Mouse (Mus musculus): ENCODE measurements around the gene Nr2f6. TPM values are rescaled to one million over a fixed set of nuclear protein-coding genes. Genes with fewer than 3 reads are reported as not detected.

The Nr2f6 gene
- 10.3 to 12.4 TPM (median 11.7 TPM) in 4 replicates for total RNA-seq (2023; ENCODE audit: inconsistent age)

GRCm38 (mm10) chr8:71381421-71381970 lies at the start of gene Nr2f6:
Nr2f6 (minus strand) TSS chr8:71381960.

GRCm38 (mm10) chr8:71405401-71406098 lies 23.8 kb upstream of the Nr2f6 start, which contains the start of gene Ankle1:
Ankle1 (plus strand) TSS chr8:71406010.

GRCm38 (mm10) chr8:71396639-71397305 lies 15.0 kb upstream of the Nr2f6 start, which contains the start of gene Babam1:
Babam1 (plus strand) TSS chr8:71396861.

GRCm38 (mm10) chr8:71395629-71396028 lies 13.9 kb upstream of the Nr2f6 start, which contains the start of gene Ushbp1:
Ushbp1 (minus strand) TSS chr8:71395802.

GRCm38 (mm10) chr8:71371236-71371848 lies 10.4 kb downstream of the Nr2f6 start, which contains the start of gene Ocel1:
Ocel1 (plus strand) TSS chr8:71371298.

GRCm38 (mm10) chr8:71366771-71367528 lies 14.8 kb downstream of the Nr2f6 start, which contains the start of gene Use1:
Use1 (plus strand) TSS chr8:71366848.

Other genes with a start within 250 kb of the Nr2f6 start
- 103 to 113 TPM (median 109 TPM) in 4 replicates for gene Myo9b, start 109.2 kb downstream of the Nr2f6 start, total RNA-seq (2023; ENCODE audit: inconsistent age)
- gene Haus8, start 109.0 kb downstream of the Nr2f6 start, total RNA-seq (2023; ENCODE audit: inconsistent age): 19.6 to 34.0 TPM (median 26.1 TPM) in 4 replicates
- gene Use1, start 15.1 kb downstream of the Nr2f6 start, total RNA-seq (2023; ENCODE audit: inconsistent age): 265 to 295 TPM (median 283 TPM) in 4 replicates
- 21.2 to 27.1 TPM (median 23.5 TPM) in 4 replicates for gene Ocel1, start 10.7 kb downstream of the Nr2f6 start, total RNA-seq (2023; ENCODE audit: inconsistent age)
- gene Ushbp1, start 13.8 kb upstream of the Nr2f6 start, total RNA-seq (2023; ENCODE audit: inconsistent age): not detected in 4 replicates
- gene Babam1, start 14.9 kb upstream of the Nr2f6 start, total RNA-seq (2023; ENCODE audit: inconsistent age): 93.2 to 107 TPM (median 93.8 TPM) in 4 replicates
- 0.51 to 1.4 TPM (median 0.61 TPM) in 4 replicates for gene Ankle1, start 24.1 kb upstream of the Nr2f6 start, total RNA-seq (2023; ENCODE audit: inconsistent age)
- 11.1 to 13.1 TPM (median 12.5 TPM) in 4 replicates for gene Abhd8, start 81.7 kb upstream of the Nr2f6 start, total RNA-seq (2023; ENCODE audit: inconsistent age)
- 34.7 to 38.7 TPM (median 35.8 TPM) in 4 replicates for gene Mrpl34, start 83.0 kb upstream of the Nr2f6 start, total RNA-seq (2023; ENCODE audit: inconsistent age)
- gene Dda1, start 87.2 kb upstream of the Nr2f6 start, total RNA-seq (2023; ENCODE audit: inconsistent age): 99.3 to 111 TPM (median 106 TPM) in 4 replicates
- gene Ano8, start 104.0 kb upstream of the Nr2f6 start, total RNA-seq (2023; ENCODE audit: inconsistent age): 12.1 to 14.8 TPM (median 13.7 TPM) in 4 replicates
- 17.1 to 21.2 TPM (median 18.4 TPM) in 4 replicates for gene Gtpbp3, start 106.1 kb upstream of the Nr2f6 start, total RNA-seq (2023; ENCODE audit: inconsistent age)
- 0.45 TPM in 1 of 4 replicates, not detected in the others for gene Plvap, start 129.8 kb upstream of the Nr2f6 start, total RNA-seq (2023; ENCODE audit: inconsistent age)
- not detected in 4 replicates for gene Ccdc194, start 143.8 kb upstream of the Nr2f6 start, total RNA-seq (2023; ENCODE audit: inconsistent age)
- 23.8 to 37.9 TPM (median 34.7 TPM) in 4 replicates for gene Bst2, start 155.5 kb upstream of the Nr2f6 start, total RNA-seq (2023; ENCODE audit: inconsistent age)
- gene Mvb12a, start 161.0 kb upstream of the Nr2f6 start, total RNA-seq (2023; ENCODE audit: inconsistent age): 36.5 to 54.6 TPM (median 44.8 TPM) in 4 replicates
- 0.33 TPM in 1 of 4 replicates, not detected in the others for gene Tmem221, start 176.9 kb upstream of the Nr2f6 start, total RNA-seq (2023; ENCODE audit: inconsistent age)
- not detected in 4 replicates for gene Nxnl1, start 184.6 kb upstream of the Nr2f6 start, total RNA-seq (2023; ENCODE audit: inconsistent age)
- 8.2 to 9.1 TPM (median 8.7 TPM) in 4 replicates for gene Slc27a1, start 186.9 kb upstream of the Nr2f6 start, total RNA-seq (2023; ENCODE audit: inconsistent age)
- gene Pgls, start 210.2 kb upstream of the Nr2f6 start, total RNA-seq (2023; ENCODE audit: inconsistent age): 99.2 to 122 TPM (median 101 TPM) in 4 replicates
- 115 to 183 TPM (median 158 TPM) in 4 replicates for gene Fam129c, start 215.7 kb upstream of the Nr2f6 start, total RNA-seq (2023; ENCODE audit: inconsistent age)
- 104 to 126 TPM (median 116 TPM) in 4 replicates for gene Colgalt1, start 229.0 kb upstream of the Nr2f6 start, total RNA-seq (2023; ENCODE audit: inconsistent age)